Mouse (Mus musculus) heart, embryonic 11.5 days (tissue): ENCODE data around the gene Rela. TPM values are rescaled to one million over a fixed set of nuclear protein-coding genes. Genes with fewer than 3 reads are reported as not detected.

Source experiments
- ATAC-seq: fragments of 200-750 bp; cut with Nextera tagmentation; replicated peaks from 2 replicates; pipeline ENCODE4 v1.8.0; 2017; ENCODE audit warnings: moderate library complexity; ENCODE audit not compliant: insufficient number of reproducible peaks, low FRiP score, low TSS enrichment
- H3K27ac ChIP-seq: fragments of 300-500 bp; sonication (generic); 2 replicates; pipeline ENCODE4 v1.5.1; 2014; ENCODE audit warnings: mild to moderate bottlenecking, low read depth, low read length
- H3K27me3 ChIP-seq: fragments of 300-500 bp; sonication (generic); 2 replicates; pipeline ENCODE4 v1.6.1; 2014; ENCODE audit warnings: mild to moderate bottlenecking, low read length, mixed read lengths; ENCODE audit not compliant: control insufficient read depth, insufficient read depth
- H3K36me3 ChIP-seq: fragments of 300-500 bp; sonication (generic); 2 replicates; pipeline ENCODE4 v1.6.1; 2014; ENCODE audit warnings: mild to moderate bottlenecking, low read length, moderate library complexity, mixed read lengths; ENCODE audit not compliant: control insufficient read depth, insufficient read depth
- H3K4me1 ChIP-seq: fragments of 300-500 bp; sonication (generic); 2 replicates; pipeline ENCODE4 v1.6.1; 2014; ENCODE audit warnings: low read length; ENCODE audit not compliant: control insufficient read depth, insufficient read depth
- H3K4me2 ChIP-seq: fragments of 300-500 bp; sonication (generic); 2 replicates; pipeline ENCODE4 v1.6.1; 2014; ENCODE audit warnings: mild to moderate bottlenecking, moderate library complexity
- H3K4me3 ChIP-seq: fragments of 300-500 bp; sonication (generic); 2 replicates; pipeline ENCODE4 v1.5.1; 2014; ENCODE audit warnings: low read depth, low read length
- H3K9ac ChIP-seq: fragments of 300-500 bp; sonication (generic); 2 replicates; pipeline ENCODE4 v1.6.1; 2014; ENCODE audit warnings: mild to moderate bottlenecking, low read depth, low read length, moderate library complexity
- H3K9me3 ChIP-seq: fragments of 300-500 bp; sonication (generic); replicated peaks from 2 replicates; pipeline ENCODE4 v1.6.1; 2016; ENCODE audit warnings: low read length; ENCODE audit not compliant: control insufficient read depth
- WGBS: fragments of 180-500 bp; shearing (Covaris S2); extraction: QIAGEN DNeasy Blood & Tissue Kit; methylation state at CpG from one replicate; pipeline ENCODE4 v1.1.7; 2014; ENCODE audit not compliant: insufficient replicate concordance; 5-methylcytosine and 5-hydroxymethylcytosine counted together
- microRNA-seq: library from miRNA; unstranded; fragments of <30 nt; microRNA quantifications from one replicate; pipeline ENCODE4, GENCODE M21; 2016; ENCODE audit warnings: borderline number of aligned reads
- polyA plus RNA-seq: library from polyadenylated mRNA; unstranded; fragments of >200 nt; fragmentation: Nextera tagmentation; extraction: Ambion mirVana; gene quantifications from 2 replicates; pipeline ENCODE4 v1.2.1, GENCODE M21; 2014

The Rela gene
- polyA plus RNA-seq, 1 experiment from 2014 or later, result 36.2 TPM

GRCm38 (mm10) chr19:5693801-5694200 is 56.5 kb downstream of the Rela start:
- no peak for ATAC-seq
- WGBS, result 86% methylated on average over 6 of the region's 6 CpGs
- peak overlapping the region; percentile 97 for H3K4me2 ChIP-seq
- 0 out of 2 replicates have a peak overlapping the region, but pooled peaks have one; percentile 93 for H3K4me3 ChIP-seq
- H3K4me1 ChIP-seq, result peaks cover 44% of the 10 kb centered on the region
- H3K36me3 ChIP-seq, result peaks cover 28% of the 10 kb centered on the region
- no peak overlapping the region; the same call in 1 of the 2 replicates for H3K9ac ChIP-seq
- no peaks in the 10 kb centered on the region for H3K27me3 ChIP-seq
- no peak overlapping the region for H3K27ac ChIP-seq
- H3K9me3 ChIP-seq, result no peaks in the 10 kb centered on the region

DNA sequence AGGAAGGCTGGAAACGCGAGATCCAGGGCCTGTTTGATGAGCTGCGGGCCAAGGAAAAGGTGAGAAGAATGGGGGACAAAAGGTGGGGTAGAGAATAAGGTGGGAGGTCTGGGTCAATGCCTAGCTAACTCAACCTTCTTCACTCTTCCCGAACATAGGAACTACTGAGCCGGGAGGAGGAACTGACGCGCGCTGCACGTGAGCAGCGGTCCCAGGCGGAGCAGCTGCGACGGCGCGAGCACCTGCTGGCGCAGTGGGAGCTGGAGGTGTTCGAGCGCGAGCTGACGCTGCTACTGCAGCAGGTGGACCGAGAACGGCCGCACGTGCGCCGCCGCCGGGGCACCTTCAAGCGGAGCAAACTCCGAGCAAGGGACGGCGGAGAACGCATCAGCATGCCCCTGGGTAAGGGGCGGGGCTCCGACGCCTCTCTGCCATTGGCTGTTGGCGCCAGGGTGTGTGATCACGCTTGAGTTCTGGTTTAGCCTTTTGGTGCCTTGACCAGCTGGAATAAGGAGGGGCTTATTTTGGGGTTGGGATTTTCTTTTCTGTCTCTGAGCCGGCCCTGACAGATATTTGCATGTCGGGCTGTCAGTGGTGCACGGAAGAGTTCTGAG is 58.7 kb downstream of the Rela start:
- no peak overlapping the region for H3K27ac ChIP-seq
- peaks cover 33% of the 10 kb centered on the region for H3K4me1 ChIP-seq
- peaks cover 48% of the 10 kb centered on the region for H3K36me3 ChIP-seq
- H3K9me3 ChIP-seq, result no peaks in the 10 kb centered on the region
- no peak overlapping the region for H3K9ac ChIP-seq
- H3K27me3 ChIP-seq, result no peaks in the 10 kb centered on the region
- 28% methylated on average over 41 of the region's 41 CpGs for WGBS
- peak overlapping the region; percentile 54 for H3K4me2 ChIP-seq
- no peak for ATAC-seq
- H3K4me3 ChIP-seq, result peak overlapping the region; percentile 23

Small RNA genes within 50 kb of the gene (microRNA-seq; reads per million reads assigned to microRNA genes)
- 0.68 reads per million, percentile 4 among the genes with 10 or more reads in this experiment for gene Mir6987

Other genes with a start within 250 kb of the Rela start
- 39.0 and 44.5 TPM in 2 replicates for gene Sart1, start 248.8 kb upstream of the Rela start, polyA plus RNA-seq
- 0.87 and 1.7 TPM in 2 replicates for gene Tsga10ip, start 235.0 kb upstream of the Rela start, polyA plus RNA-seq
- gene Drap1, start 212.5 kb upstream of the Rela start, polyA plus RNA-seq, result 138 and 150 TPM in 2 replicates
- 23.8 and 27.4 TPM in 2 replicates for gene AI837181, start 212.3 kb upstream of the Rela start, polyA plus RNA-seq
- not detected in 2 replicates for gene Fosl1, start 189.9 kb upstream of the Rela start, polyA plus RNA-seq
- gene Ccdc85b, start 179.6 kb upstream of the Rela start, polyA plus RNA-seq, result 8.1 and 10.0 TPM in 2 replicates
- gene Fibp, start 176.9 kb upstream of the Rela start, polyA plus RNA-seq, result 73.6 and 79.8 TPM in 2 replicates
- gene Ctsw, start 169.0 kb upstream of the Rela start, polyA plus RNA-seq, result 0.84 and 0.86 TPM in 2 replicates
- 72.2 and 72.5 TPM in 2 replicates for gene Efemp2, start 163.5 kb upstream of the Rela start, polyA plus RNA-seq
- 32.2 and 40.0 TPM in 2 replicates for gene Mus81, start 149.1 kb upstream of the Rela start, polyA plus RNA-seq
- gene Cfl1, start 147.0 kb upstream of the Rela start, polyA plus RNA-seq, result 2,455 and 2,528 TPM in 2 replicates
- gene 1700020D05Rik, start 133.7 kb upstream of the Rela start, polyA plus RNA-seq, result not detected in 2 replicates
- 14.0 and 16.7 TPM in 2 replicates for gene Snx32, start 126.9 kb upstream of the Rela start, polyA plus RNA-seq
- 0.29 TPM in 1 of 2 replicates, not detected in the other for gene Ovol1, start 76.8 kb upstream of the Rela start, polyA plus RNA-seq
- gene Ap5b1, start 69.5 kb upstream of the Rela start, polyA plus RNA-seq, result 1.8 and 2.3 TPM in 2 replicates
- gene Rnaseh2c, start 35.6 kb upstream of the Rela start, polyA plus RNA-seq, result 97.1 and 106 TPM in 2 replicates
- 20.9 and 23.4 TPM in 2 replicates for gene Kat5, start 27.2 kb upstream of the Rela start, polyA plus RNA-seq
- 15.8 and 18.8 TPM in 2 replicates for gene Sipa1, start 26.2 kb downstream of the Rela start, polyA plus RNA-seq
- gene Map3k11, start 51.3 kb downstream of the Rela start, polyA plus RNA-seq, result 16.9 and 21.0 TPM in 2 replicates
- gene Pcnx3, start 51.4 kb downstream of the Rela start, polyA plus RNA-seq, result 21.3 and 21.5 TPM in 2 replicates
- gene Kcnk7, start 66.9 kb downstream of the Rela start, polyA plus RNA-seq, result not detected in 2 replicates
- 54.8 and 68.0 TPM in 2 replicates for gene Ehbp1l1, start 88.8 kb downstream of the Rela start, polyA plus RNA-seq
- gene Fam89b, start 92.2 kb downstream of the Rela start, polyA plus RNA-seq, result 75.5 and 81.6 TPM in 2 replicates
- gene Ltbp3, start 103.4 kb downstream of the Rela start, polyA plus RNA-seq, result 9.3 and 9.8 TPM in 2 replicates
- gene Scyl1, start 133.9 kb downstream of the Rela start, polyA plus RNA-seq, result 54.8 and 59.4 TPM in 2 replicates
- 15.4 and 19.3 TPM in 2 replicates for gene Frmd8, start 237.8 kb downstream of the Rela start, polyA plus RNA-seq
- gene Slc25a45, start 240.3 kb downstream of the Rela start, polyA plus RNA-seq, result 2.1 and 2.3 TPM in 2 replicates